Mouse (Mus musculus) stomach, embryonic 14.5 days (tissue): ENCODE measurements at regions not wholly inside any gene's neighbourhood (a gene's known extent, or its start where the extent isn't known, plus 50 kb on each side); places are given as distances from the start of the nearest gene placed in this dataset.
A peak's percentile ranks its signal among the peaks of the same experiment; 100 is the strongest.

Source experiments
- ATAC-seq: fragments of 200-750 bp; cut with Nextera tagmentation; 2 replicates; pipeline ENCODE4 v1.8.0; 2017; ENCODE audit warnings: low read depth, moderate TSS enrichment; ENCODE audit not compliant: insufficient number of reproducible peaks, insufficient read depth, low FRiP score
- H3K27ac ChIP-seq: fragments of 300-500 bp; sonication (generic); 2 replicates; pipeline ENCODE4 v1.5.1; 2014; ENCODE audit warnings: mild to moderate bottlenecking, low read length, moderate library complexity, mixed read lengths
- H3K27me3 ChIP-seq: fragments of 300-500 bp; sonication (generic); 2 replicates; pipeline ENCODE4 v1.6.1; 2014; ENCODE audit warnings: low read length, control low read depth, mixed read lengths; ENCODE audit not compliant: control insufficient read depth, insufficient read depth
- H3K36me3 ChIP-seq: fragments of 300-500 bp; sonication (generic); 2 replicates; pipeline ENCODE4 v1.6.1; 2014; ENCODE audit warnings: mild to moderate bottlenecking, control low read depth, low read length, moderate library complexity, mixed read lengths; ENCODE audit not compliant: control insufficient read depth, insufficient read depth
- H3K4me1 ChIP-seq: fragments of 300-500 bp; sonication (generic); 2 replicates; pipeline ENCODE4 v1.6.1; 2014; ENCODE audit warnings: low read length, control low read depth, mixed read lengths; ENCODE audit not compliant: control insufficient read depth, insufficient read depth
- H3K4me2 ChIP-seq: fragments of 300-500 bp; sonication (generic); replicated peaks from 2 replicates; pipeline ENCODE4 v1.6.1; 2014; ENCODE audit warnings: low read depth, low read length, control low read depth
- H3K4me3 ChIP-seq: fragments of 300-500 bp; sonication (generic); 2 replicates; pipeline ENCODE4 v1.5.1; 2014; ENCODE audit warnings: low read depth, low read length, control low read depth
- H3K9ac ChIP-seq: fragments of 300-500 bp; sonication (generic); replicated peaks from 2 replicates; pipeline ENCODE4 v1.6.1; 2014; ENCODE audit warnings: low read depth, mild to moderate bottlenecking, control low read depth, low read length, moderate library complexity, mixed read lengths
- H3K9me3 ChIP-seq: fragments of 300-500 bp; sonication (generic); 2 replicates; pipeline ENCODE4 v1.6.1; 2016; ENCODE audit warnings: low read depth, low read length, control low read depth; ENCODE audit not compliant: control insufficient read depth
- WGBS: fragments of 180-500 bp; shearing (Covaris S2); extraction: QIAGEN DNeasy Blood & Tissue Kit; methylation state at CpG from one replicate; pipeline ENCODE4 v1.1.7; 2014; 5-methylcytosine and 5-hydroxymethylcytosine counted together

DNA sequence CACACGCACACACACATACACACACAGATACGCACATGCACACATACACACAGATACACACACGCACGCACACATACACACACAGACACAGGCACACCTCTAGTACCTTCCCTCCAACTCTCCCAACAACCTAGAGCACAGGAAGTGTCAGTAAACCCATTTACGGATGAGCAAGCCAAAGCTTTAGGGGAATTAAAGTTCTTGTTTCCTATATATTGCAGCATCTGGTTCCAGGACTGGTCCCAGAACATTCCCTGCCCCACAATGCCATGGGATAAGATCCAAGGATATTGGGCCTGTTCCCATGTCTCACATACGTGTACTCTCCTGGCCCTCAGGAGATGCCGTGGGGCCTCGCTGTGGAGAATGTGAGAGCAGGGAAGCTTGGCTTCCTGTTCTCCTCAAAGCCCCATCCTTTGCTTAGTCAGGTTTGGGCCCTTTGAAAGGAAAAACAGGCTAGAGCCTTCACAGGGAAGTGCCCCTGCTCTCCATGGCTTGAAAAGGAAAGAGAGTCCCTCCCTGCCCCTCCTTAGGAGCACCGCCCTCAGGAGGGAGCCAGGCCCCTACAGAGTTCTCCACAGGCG is 75.9 kb downstream of the Zfp36l2 start:
- Histone ChIP-seq H3K36me3 (no peaks in the 10 kb centered on the region), H3K4me3 (no peak overlapping the region), H3K27ac (peak overlapping the region; percentile 24; the same call in 1 of the 2 replicates), H3K4me2 (no peak overlapping the region), H3K27me3 (no peaks in the 10 kb centered on the region), H3K9me3 (no peaks in the 10 kb centered on the region), H3K9ac (no peak overlapping the region), H3K4me1 (peaks cover 16% of the 10 kb centered on the region)
- ATAC-seq: no peak
- WGBS: 70% methylated on average over 9 of the region's 10 CpGs

DNA sequence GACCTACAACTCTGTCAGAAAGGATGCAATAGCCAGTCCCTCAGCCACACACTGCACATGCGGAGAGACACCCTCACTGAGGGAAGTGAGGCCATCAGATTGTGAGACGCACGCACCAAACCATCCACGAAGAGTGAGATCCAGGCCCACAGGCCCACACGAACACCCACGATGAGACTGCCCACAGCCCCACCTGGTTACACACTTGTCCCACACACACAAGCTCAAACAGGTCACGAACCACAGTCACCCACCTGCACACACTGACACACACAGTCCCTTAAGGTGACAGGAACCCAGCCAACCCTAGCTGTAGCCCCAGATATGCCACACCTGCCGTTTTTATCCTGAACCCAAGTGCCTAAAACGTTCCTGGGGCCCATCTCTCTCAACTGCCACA is 76.8 kb downstream of the Zfp36l2 start:
- Histone ChIP-seq H3K27ac (no peak overlapping the region), H3K9ac (no peak overlapping the region)
- ATAC-seq: no peak

DNA sequence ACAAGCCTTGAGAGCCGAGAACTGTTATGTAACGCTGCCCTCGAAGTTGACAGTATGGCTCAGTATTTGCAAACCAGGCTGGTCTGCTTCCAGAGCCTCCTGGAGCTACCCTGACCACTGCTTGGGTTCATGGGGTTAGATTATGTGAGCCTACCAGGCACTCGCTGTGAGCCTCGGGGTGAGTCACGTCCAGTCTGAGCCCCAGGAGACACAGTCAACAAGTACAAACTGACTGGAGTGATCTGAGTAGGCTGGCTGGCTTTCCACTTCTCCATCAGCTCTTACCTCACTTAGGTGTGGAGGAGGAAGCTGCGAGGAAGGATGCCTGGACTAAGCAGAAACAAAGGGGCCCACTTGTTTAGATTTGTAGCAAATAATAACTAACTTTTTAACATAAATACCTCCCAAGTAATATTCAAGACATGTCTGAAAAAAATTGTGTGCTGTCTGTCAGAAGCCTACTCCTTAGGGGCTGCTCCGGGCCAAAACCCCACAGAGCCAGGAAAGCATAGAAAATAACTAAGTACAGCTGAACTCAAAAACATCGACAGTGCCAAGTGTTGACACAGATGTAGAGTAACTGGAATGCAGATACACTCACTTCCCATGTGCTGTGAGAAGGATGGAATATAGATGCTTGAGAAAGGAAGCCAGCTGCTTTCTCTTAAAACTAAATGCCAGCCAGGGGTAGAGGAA is 77.6 kb downstream of the Zfp36l2 start:
- Histone ChIP-seq H3K9me3 (no peaks in the 10 kb centered on the region), H3K27me3 (no peaks in the 10 kb centered on the region), H3K4me3 (no peak overlapping the region), H3K4me1 (peaks cover 16% of the 10 kb centered on the region), H3K9ac (no peak overlapping the region), H3K4me2 (no peak overlapping the region), H3K36me3 (no peaks in the 10 kb centered on the region), H3K27ac (no peak overlapping the region)
- ATAC-seq: no peak
- 72% methylated on average over 9 of the region's 9 CpGs for WGBS

More for the DNA sequence above, 76.8 kb downstream of the Zfp36l2 start:
- Histone ChIP-seq H3K9me3 (no peaks in the 10 kb centered on the region), H3K4me2 (no peak overlapping the region), H3K27me3 (no peaks in the 10 kb centered on the region), H3K36me3 (no peaks in the 10 kb centered on the region), H3K4me3 (no peak overlapping the region), H3K4me1 (peaks cover 16% of the 10 kb centered on the region)
- WGBS: 82% methylated on average over 9 of the region's 9 CpGs

DNA sequence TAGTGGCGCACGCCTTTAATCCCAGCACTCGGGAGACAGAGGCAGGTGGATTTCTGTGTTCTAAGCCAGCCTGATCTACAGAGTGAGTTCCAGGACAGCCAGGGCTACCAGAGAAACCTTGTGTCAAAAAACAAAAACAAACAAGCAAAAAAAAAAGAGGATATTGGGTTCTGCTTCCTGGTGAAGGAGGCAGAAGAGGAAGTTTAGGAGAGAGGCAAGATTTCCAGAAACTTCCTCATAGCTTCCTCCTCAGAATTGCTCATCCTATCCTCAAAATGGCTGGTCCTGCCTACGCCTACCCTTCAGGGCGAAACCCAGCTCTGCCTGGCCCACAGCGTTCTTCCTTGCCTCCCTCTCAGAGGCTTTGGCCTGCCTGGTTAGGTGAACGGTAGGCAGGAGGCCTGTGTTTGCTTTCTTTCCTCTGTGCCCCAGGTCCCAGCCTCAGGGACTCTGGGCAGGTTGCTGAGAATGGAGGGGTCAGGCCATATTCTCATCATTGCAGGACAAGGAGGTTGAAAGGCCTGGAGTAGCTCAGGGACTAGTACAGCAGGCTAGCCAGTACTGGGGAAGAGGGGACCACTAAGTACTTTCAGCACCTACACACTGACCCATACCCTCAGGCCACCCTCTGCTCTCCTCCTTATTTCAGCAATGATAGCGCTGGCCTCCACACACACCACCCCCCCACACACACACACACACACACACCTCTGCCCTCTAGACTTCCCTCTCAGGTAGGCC is 79.6 kb downstream of the Zfp36l2 start:
- Histone ChIP-seq H3K4me3 (no peak overlapping the region), H3K27me3 (no peaks in the 10 kb centered on the region), H3K4me2 (no peak overlapping the region), H3K9me3 (no peaks in the 10 kb centered on the region), H3K36me3 (no peaks in the 10 kb centered on the region), H3K27ac (no peak overlapping the region), H3K4me1 (peaks cover 11% of the 10 kb centered on the region), H3K9ac (no peak overlapping the region)
- no peak for ATAC-seq
- WGBS: 86% methylated on average over 8 of the region's 8 CpGs

DNA sequence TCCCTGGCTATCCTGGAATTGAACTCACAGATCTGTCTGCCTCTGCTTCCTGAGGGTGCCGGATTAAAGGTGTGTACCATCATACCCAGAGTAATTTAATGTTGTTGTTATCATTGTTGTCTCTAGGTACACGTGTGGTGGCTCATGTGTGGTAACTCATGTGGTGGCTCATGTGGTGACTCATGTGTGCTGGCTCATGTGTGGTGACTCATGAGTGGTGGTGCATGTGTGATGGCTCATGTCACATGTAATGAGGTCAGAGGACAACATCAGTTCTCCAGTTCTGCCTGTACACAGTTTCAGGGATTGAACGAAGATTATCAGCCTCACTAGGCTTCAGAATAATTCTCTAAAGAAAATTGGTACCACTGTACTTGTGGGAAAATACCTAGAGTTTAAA is 80.2 kb downstream of the Zfp36l2 start:
- H3K4me1 ChIP-seq: peaks cover 8% of the 10 kb centered on the region; the same call in 1 of the 2 replicates
- H3K36me3 ChIP-seq: no peaks in the 10 kb centered on the region
- no peak overlapping the region for H3K4me2 ChIP-seq
- H3K27me3 ChIP-seq: no peaks in the 10 kb centered on the region
- 78% methylated on average over 3 of the region's 3 CpGs for WGBS
- no peaks in the 10 kb centered on the region for H3K9me3 ChIP-seq
- H3K4me3 ChIP-seq: no peak overlapping the region
- ATAC-seq: no peak
- H3K9ac ChIP-seq: no peak overlapping the region
- H3K27ac ChIP-seq: no peak overlapping the region

DNA sequence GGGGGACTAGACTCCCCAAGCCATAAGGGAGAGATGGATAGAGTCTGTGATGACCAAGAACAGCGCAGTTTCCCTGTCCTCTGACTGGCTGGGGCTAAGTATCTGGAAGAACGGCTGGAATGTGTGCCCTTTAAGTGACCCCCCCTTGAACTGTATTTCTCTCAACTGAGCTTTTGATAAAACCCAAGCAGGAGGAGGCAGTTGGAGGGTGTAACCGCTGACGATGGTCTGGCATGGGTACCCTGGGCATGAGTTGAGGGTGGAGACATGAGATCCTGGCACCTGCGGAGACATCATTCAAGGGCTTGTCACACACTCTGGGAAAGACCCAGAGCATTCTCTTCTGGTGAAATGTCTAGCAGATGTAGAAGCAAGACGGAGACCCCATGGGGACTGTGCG is 83.5 kb downstream of the Zfp36l2 start:
- Histone ChIP-seq H3K27ac (no peak overlapping the region), H3K36me3 (no peaks in the 10 kb centered on the region), H3K27me3 (no peaks in the 10 kb centered on the region), H3K4me3 (no peak overlapping the region), H3K9me3 (no peaks in the 10 kb centered on the region), H3K4me1 (no peaks in the 10 kb centered on the region; the same call in 1 of the 2 replicates), H3K9ac (no peak overlapping the region), H3K4me2 (no peak overlapping the region)
- ATAC-seq: no peak; the same call in 1 of the 2 replicates
- WGBS: 53% methylated on average over 7 of the region's 7 CpGs

DNA sequence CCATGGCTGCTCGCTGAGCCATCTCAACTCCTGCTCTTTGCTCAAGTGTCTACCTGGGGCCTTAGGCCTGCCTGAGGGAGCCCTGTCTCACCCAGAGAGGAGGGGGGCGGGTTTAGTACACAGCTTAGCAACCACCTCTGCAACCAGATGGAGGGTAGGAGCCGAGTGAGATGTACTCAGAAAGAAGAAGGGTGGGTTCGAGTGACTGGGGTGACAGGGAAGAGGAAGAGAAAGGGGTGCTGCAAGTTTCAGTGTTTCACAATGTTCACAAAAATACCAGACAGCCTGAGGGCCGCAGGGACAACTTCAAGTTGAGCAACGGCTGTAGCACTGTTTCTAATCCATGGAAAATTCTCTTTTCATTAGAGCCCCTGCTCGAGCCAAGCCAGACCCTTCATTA is 84.4 kb downstream of the Zfp36l2 start:
- 76% methylated on average over 7 of the region's 7 CpGs for WGBS
- H3K27ac ChIP-seq: no peak overlapping the region

DNA sequence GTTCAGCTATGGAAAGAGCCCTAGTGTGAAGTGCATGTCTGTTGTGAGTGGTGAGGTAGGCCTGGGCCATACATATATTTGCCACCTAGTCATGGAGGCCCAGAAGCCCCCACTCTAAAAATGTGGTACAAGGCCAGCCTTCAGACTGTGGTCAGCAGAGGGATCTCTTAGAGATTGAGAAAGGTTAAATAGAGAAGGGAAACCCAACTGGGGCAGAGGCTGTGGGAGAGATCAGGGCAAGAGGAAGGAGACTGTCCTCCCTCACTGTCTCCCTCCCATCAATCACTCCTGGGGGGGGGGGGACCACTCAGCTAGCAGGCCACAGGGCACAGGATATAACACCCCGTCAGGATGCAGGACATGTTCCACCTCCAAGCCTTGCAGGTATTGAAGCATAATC is 86.1 kb downstream of the Zfp36l2 start:
- Histone ChIP-seq H3K9me3 (no peaks in the 10 kb centered on the region), H3K4me1 (peaks cover 7% of the 10 kb centered on the region; the same call in 1 of the 2 replicates), H3K4me3 (no peak overlapping the region), H3K27me3 (no peaks in the 10 kb centered on the region), H3K27ac (no peak overlapping the region), H3K9ac (no peak overlapping the region), H3K4me2 (no peak overlapping the region), H3K36me3 (no peaks in the 10 kb centered on the region)
- ATAC-seq: no peak
- WGBS: 69% methylated on average over 1 of the region's 1 CpGs

More for the DNA sequence above, 84.4 kb downstream of the Zfp36l2 start:
- Histone ChIP-seq H3K4me3 (no peak overlapping the region), H3K9ac (no peak overlapping the region), H3K4me2 (no peak overlapping the region), H3K9me3 (no peaks in the 10 kb centered on the region), H3K27me3 (no peaks in the 10 kb centered on the region), H3K36me3 (no peaks in the 10 kb centered on the region), H3K4me1 (no peaks in the 10 kb centered on the region; the same call in 1 of the 2 replicates)
- ATAC-seq: no peak
